Mouse (Mus musculus) mature B cell (primary cell): Measurements from ENCODE around the gene Smco3.
"Not testable (repeated sequence)": the region's sequence is repeated elsewhere in the genome, so short reads cannot be mapped to it uniquely, and the experiment has no call there.

Experiments used
- in situ Hi-C: fragments of 300-500 bp; cut with MboI; formaldehyde crosslinking; loops from 2 replicates; pipeline ENCODE4 v1.14.3; 2019

Gene Smco3

GRCm38 (mm10) chr6:136805409-136805775 lies 29.9 kb downstream of the Smco3 start:
- in situ Hi-C loops = no loop called here

- in situ Hi-C loops = no loop called here
Observed at GRCm38 (mm10) chr6:136804705-136805408, 30.4 kb downstream of the Smco3 start.

GRCm38 (mm10) chr6:136803739-136804633 lies 31.3 kb downstream of the Smco3 start, which contains the start of gene Hist4h4:
Gene Hist4h4, minus strand, starts transcription at chr6:136804415.
- in situ Hi-C loops = no loop called here

GRCm38 (mm10) chr6:136803093-136803738 lies 32.0 kb downstream of the Smco3 start:
- in situ Hi-C loops = no loop called here

DNA sequence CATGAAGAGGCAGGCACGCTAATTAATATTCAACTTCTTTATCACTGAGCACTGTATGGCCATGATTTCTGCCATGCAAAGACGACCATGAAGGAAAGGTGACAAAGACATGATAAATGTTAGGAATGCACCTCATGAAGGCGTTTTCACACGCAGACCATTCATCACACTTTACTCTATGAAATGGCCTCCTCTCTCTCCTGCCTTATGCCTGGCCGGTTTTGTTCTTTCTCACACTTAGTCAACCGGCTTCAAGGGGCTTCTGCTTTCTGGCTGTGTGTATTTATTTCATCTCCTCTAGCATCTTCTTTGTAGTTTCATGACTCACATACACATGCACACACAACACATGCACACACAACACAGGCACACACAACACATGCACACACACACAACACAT lies 34.0 kb downstream of the Smco3 start:
- in situ Hi-C loops = no loop called here

DNA sequence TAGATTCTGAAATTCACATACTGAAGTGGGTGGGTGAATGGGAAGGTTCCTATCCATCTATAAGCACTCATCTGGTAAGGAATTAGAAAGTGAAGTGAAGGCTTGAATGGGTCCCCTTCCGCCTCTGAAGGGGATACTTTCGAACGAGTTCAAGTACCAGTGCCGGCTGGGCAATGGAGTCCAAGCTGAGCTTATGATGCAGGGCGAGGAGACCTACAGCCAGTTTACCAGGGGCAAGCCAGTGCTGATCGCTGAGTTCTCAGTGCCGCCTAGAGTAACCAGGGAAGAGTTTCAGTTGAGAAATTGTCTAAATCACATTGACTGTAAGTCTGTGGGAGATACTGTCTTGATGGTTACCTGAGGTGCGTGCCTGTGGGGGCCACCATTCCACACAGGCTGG lies 34.5 kb downstream of the Smco3 start:
- in situ Hi-C loops = no loop called here

GRCm38 (mm10) chr6:136797874-136798693 lies 37.2 kb downstream of the Smco3 start:
- in situ Hi-C loops = not testable (repeated sequence)

- in situ Hi-C loops = no loop called here
Observed at GRCm38 (mm10) chr6:136795850-136796249, 39.4 kb downstream of the Smco3 start.

DNA sequence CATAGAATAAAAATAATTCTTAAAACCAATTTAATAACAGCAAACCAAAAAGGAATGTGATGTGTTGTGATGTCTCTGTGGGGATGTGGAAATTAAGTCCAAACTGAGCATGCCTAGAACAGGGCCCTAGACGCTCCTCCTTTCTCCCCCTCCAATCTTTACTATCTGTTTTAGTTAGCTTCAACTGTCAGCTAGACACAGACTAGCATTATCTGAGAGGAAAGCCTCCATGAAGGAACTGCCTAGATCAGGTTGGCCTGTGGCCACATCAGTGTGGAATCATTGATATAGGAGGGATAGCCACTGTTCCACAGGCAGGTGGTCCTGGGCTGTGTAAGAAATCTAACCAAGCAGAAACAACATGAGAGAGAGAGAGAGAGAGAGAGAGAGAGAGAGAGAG lies 40.1 kb downstream of the Smco3 start:
- in situ Hi-C loops = no loop called here

- in situ Hi-C loops = no loop called here
Observed at GRCm38 (mm10) chr6:136793831-136794525, 41.3 kb downstream of the Smco3 start.

DNA sequence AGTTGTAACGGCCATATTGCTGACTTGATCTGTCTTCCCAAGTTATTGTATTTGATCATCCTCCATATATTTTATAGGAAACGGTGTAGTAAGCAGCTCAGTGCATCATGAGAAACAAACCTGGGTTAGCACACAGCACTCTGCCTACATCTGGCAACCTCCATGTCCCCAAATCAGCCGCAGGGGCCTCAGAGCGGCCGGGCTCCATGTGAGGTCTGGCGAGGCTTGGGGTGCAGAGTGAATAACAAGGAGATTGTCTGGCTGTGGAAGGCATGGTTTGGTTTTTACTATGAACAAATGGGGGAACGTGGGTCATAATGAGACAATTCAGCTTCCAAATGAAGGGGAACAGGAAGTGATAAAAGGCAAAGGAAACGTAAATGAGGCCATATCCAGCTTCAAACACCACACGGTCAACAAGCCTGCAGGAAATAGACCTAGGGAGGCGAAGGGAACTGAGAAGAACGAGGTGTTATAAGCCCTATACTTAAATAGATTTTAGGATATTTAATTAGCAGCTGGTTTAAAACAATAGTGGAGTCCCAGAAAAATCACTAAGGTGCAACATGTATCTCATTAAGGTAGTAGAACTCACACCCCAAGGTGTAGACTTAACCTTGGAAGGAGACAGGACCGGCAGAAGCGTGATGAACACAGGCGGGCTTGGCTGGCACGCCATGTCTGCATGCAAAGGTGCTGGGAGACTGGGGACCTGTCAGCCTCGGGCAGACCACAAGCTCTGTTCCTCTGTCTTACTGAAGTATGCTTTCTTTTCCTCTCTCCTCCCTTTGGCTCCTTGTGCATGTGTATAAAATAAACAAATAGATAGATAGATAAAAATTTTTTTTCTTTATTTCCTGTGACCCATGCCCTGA lies 42.1 kb downstream of the Smco3 start:
- in situ Hi-C loops = no loop called here

GRCm38 (mm10) chr6:136789391-136789971 lies 45.8 kb downstream of the Smco3 start:
- in situ Hi-C loops = no loop called here

GRCm38 (mm10) chr6:136782761-136783160 lies 52.5 kb downstream of the Smco3 start:
- in situ Hi-C loops = no loop called here

DNA sequence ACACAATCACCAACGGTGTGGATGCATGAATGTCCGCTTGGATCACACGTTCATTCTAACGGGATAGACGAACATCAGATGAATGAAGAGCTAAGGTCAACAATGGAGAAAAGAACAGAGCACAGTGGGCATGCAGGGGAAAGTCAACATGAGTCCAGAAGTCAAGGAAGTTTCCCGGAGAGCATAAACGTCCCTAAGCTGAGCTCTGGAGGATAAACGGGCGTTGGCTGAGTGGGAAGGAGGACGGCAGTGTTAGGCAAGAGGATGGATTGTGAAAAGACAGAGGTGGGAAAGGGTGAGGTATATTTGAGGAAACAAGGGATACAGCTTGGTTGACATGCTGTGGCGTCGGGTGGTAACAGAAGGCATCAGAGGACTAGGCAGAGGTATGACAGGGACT lies 53.1 kb downstream of the Smco3 start:
- in situ Hi-C loops = no loop called here

- in situ Hi-C loops = no loop called here
Observed at GRCm38 (mm10) chr6:136781377-136781986, 53.8 kb downstream of the Smco3 start, which contains the start of gene Gucy2c. Gene Gucy2c, minus strand, starts transcription at chr6:136781765.
